Mouse (Mus musculus): ENCODE results near the gene Adam30.
"Not testable (repeated sequence)": the region's sequence is repeated elsewhere in the genome, so short reads cannot be mapped to it uniquely, and the experiment has no call there.

Adam30 gene

GRCm38 (mm10) chr3:98160330-98160729 lies at the start of gene Adam30:
Adam30 (plus strand) TSS chr3:98160630.
- no peak for DNase-seq (ENCODE audit: low read depth, low spot score)

GRCm38 (mm10) chr3:98118252-98118651 lies 42.2 kb upstream of the Adam30 start:
- no peak for DNase-seq (ENCODE audit: low read depth, low spot score)

GRCm38 (mm10) chr3:98119338-98119737 lies 41.1 kb upstream of the Adam30 start:
- DNase-seq (ENCODE audit: low read depth, low spot score): no peak

- DNase-seq (ENCODE audit: low read depth, low spot score): no peak
Observed at GRCm38 (mm10) chr3:98120884-98121283, 39.5 kb upstream of the Adam30 start.

- DNase-seq (ENCODE audit: low read depth, low spot score): no peak
Observed at GRCm38 (mm10) chr3:98127775-98128174, 32.7 kb upstream of the Adam30 start.

- no peak for DNase-seq (ENCODE audit: low read depth, low spot score)
Observed at GRCm38 (mm10) chr3:98128716-98129115, 31.7 kb upstream of the Adam30 start.

GRCm38 (mm10) chr3:98132140-98132539 lies 28.3 kb upstream of the Adam30 start:
- DNase-seq (ENCODE audit: low read depth, low spot score): not testable (repeated sequence)

GRCm38 (mm10) chr3:98132636-98133035 lies 27.8 kb upstream of the Adam30 start:
- DNase-seq (ENCODE audit: low read depth, low spot score): no peak

GRCm38 (mm10) chr3:98141456-98141855 lies 19.0 kb upstream of the Adam30 start:
- DNase-seq (ENCODE audit: low read depth, low spot score): no peak

GRCm38 (mm10) chr3:98142862-98143261 lies 17.6 kb upstream of the Adam30 start:
- no peak for DNase-seq (ENCODE audit: low read depth, low spot score)

- DNase-seq (ENCODE audit: low read depth, low spot score): no peak
Observed at GRCm38 (mm10) chr3:98145204-98145603, 15.2 kb upstream of the Adam30 start.

GRCm38 (mm10) chr3:98146471-98147410 lies 13.7 kb upstream of the Adam30 start:
- no peak for DNase-seq (ENCODE audit: low read depth, low spot score)

GRCm38 (mm10) chr3:98147706-98148105 lies 12.7 kb upstream of the Adam30 start:
- no peak for DNase-seq (ENCODE audit: low read depth, low spot score)

GRCm38 (mm10) chr3:98149881-98150280 lies 10.5 kb upstream of the Adam30 start:
- DNase-seq (ENCODE audit: low read depth, low spot score): no peak

- DNase-seq (ENCODE audit: low read depth, low spot score): no peak
Observed at GRCm38 (mm10) chr3:98151016-98151415, 9.4 kb upstream of the Adam30 start.

- DNase-seq (ENCODE audit: low read depth, low spot score): no peak
Observed at GRCm38 (mm10) chr3:98153460-98153859, 7.0 kb upstream of the Adam30 start.

- DNase-seq (ENCODE audit: low read depth, low spot score): no peak
Observed at GRCm38 (mm10) chr3:98156158-98156557, 4.3 kb upstream of the Adam30 start.

GRCm38 (mm10) chr3:98157073-98157472 lies 3.4 kb upstream of the Adam30 start:
- no peak for DNase-seq (ENCODE audit: low read depth, low spot score)

GRCm38 (mm10) chr3:98157585-98157984 lies 2.8 kb upstream of the Adam30 start:
- DNase-seq (ENCODE audit: low read depth, low spot score): no peak

- no peak for DNase-seq (ENCODE audit: low read depth, low spot score)
Observed at GRCm38 (mm10) chr3:98158646-98159045, 1.8 kb upstream of the Adam30 start.

- DNase-seq (ENCODE audit: low read depth, low spot score): no peak
Observed at GRCm38 (mm10) chr3:98159289-98159688, 1.1 kb upstream of the Adam30 start.

GRCm38 (mm10) chr3:98178340-98178739 lies 17.9 kb downstream of the Adam30 start:
- no peak for DNase-seq (ENCODE audit: low read depth, low spot score)

- DNase-seq (ENCODE audit: low read depth, low spot score): no peak
Observed at GRCm38 (mm10) chr3:98180805-98181204, 20.4 kb downstream of the Adam30 start.
